Mouse (Mus musculus) liver, embryonic 14.5 days (tissue): ENCODE results near the gene Fam189a2.

ENCODE experiments used
- CTCF ChIP-seq: IDR thresholded peaks from 2 replicates; pipeline ENCODE4 v1.5.1; 2016; ENCODE audit warnings: antibody characterized with exemption, low read depth, control low read depth
- EP300 ChIP-seq: IDR thresholded peaks from 2 replicates; pipeline ENCODE4 v1.6.1; 2016; ENCODE audit warnings: antibody characterized with exemption, low read depth

DNA sequence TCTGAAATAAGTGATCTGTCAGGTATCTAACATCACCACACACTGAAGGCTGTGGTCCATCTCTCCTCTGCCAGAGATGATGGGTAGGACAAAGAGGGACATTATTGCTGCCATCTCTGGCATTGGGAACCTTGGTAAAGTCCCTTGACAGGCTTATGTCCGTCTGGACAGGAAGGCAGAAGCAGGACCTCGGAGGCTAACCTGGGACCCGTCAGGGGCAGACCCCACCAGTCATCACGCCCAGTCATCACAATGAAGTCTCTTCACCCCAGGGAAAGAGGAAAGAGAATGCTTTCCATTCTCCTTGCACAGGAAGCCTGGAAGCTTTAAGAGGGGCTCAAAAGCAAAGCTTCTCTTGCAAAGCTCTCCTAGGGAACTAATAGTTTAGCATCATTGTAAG lies 82.9 kb downstream of the Fam189a2 start:
- no peak for TF ChIP-seq CTCF
- TF ChIP-seq EP300 = no peak
